Mouse (Mus musculus): ENCODE data around the gene Il17ra.
A peak's percentile ranks its signal among the peaks of the same experiment; 100 is the strongest.

- TF ChIP-seq POLR2A (IDR thresholded peaks at IDR 0.05; ENCODE audit: low read depth, low read length) (no peak), CTCF (conservative IDR thresholded peaks at IDR 0.05; ENCODE audit: insufficient read depth, insufficient read length, low read depth, low read length) (peak; percentile 45)
Measured at GRCm38 (mm10) chr6:120457074-120457473, 6.0 kb upstream of the Il17ra start.
